Mouse (Mus musculus): ENCODE measurements at regions not wholly inside any gene's neighbourhood (a gene's known extent, or its start where the extent isn't known, plus 50 kb on each side); places are given as distances from the start of the nearest gene placed in this dataset.
"Not testable (repeated sequence)": the region's sequence is repeated elsewhere in the genome, so short reads cannot be mapped to it uniquely, and the experiment has no call there.

- not testable (repeated sequence) for DNase-seq (ENCODE audit: low spot score)
Measured at GRCm38 (mm10) chr13:65934376-65935071, 184.8 kb upstream of the Gm10324 start.

GRCm38 (mm10) chr13:65950250-65950649 lies 169.1 kb upstream of the Gm10324 start:
- not testable (repeated sequence) for DNase-seq (ENCODE audit: low spot score)

- DNase-seq (ENCODE audit: low spot score): not testable (repeated sequence)
Measured at GRCm38 (mm10) chr13:65990916-65991433, 128.4 kb upstream of the Gm10324 start.

- not testable (repeated sequence) for DNase-seq (ENCODE audit: low spot score)
Measured at GRCm38 (mm10) chr13:66007505-66007904, 111.8 kb upstream of the Gm10324 start.

- not testable (repeated sequence) for DNase-seq (ENCODE audit: low spot score)
Measured at GRCm38 (mm10) chr13:66031942-66032341, 87.4 kb upstream of the Gm10324 start.

GRCm38 (mm10) chr13:66062676-66063075 lies 56.7 kb upstream of the Gm10324 start:
- peak; percentile 6 for DNase-seq (ENCODE audit: low spot score)

- DNase-seq (ENCODE audit: low spot score): not testable (repeated sequence)
Measured at GRCm38 (mm10) chr13:66063388-66063787, 56.0 kb upstream of the Gm10324 start.
